Mouse (Mus musculus): ENCODE results near the gene Mus81.

The Mus81 gene

GRCm38 (mm10) chr19:5471846-5472245, 16.4 kb downstream of the Mus81 start:
- DNase-seq (ENCODE audit: low read depth, low spot score) = peak; percentile 77

GRCm38 (mm10) chr19:5468374-5468773, 19.8 kb downstream of the Mus81 start, which contains the start of gene Ctsw:
Ctsw (minus strand) TSS chr19:5468507.
- no peak for DNase-seq (ENCODE audit: low read depth, low spot score)

GRCm38 (mm10) chr19:5466916-5467500, 21.2 kb downstream of the Mus81 start:
- peak; percentile 84 for DNase-seq (ENCODE audit: low read depth, low spot score)

GRCm38 (mm10) chr19:5465037-5465436, 23.2 kb downstream of the Mus81 start:
- no peak for DNase-seq (ENCODE audit: low read depth, low spot score)

GRCm38 (mm10) chr19:5463791-5464562, 24.2 kb downstream of the Mus81 start:
- peak; percentile 59 for DNase-seq (ENCODE audit: low read depth, low spot score)

GRCm38 (mm10) chr19:5463212-5463611, 25.0 kb downstream of the Mus81 start:
- no peak for DNase-seq (ENCODE audit: low read depth, low spot score)

GRCm38 (mm10) chr19:5461411-5461810, 26.8 kb downstream of the Mus81 start:
- DNase-seq (ENCODE audit: low read depth, low spot score) = no peak

- DNase-seq (ENCODE audit: low read depth, low spot score) = peak; percentile 94
Measured at GRCm38 (mm10) chr19:5460465-5460911, 27.7 kb downstream of the Mus81 start, which contains the start of gene Fibp. Fibp (plus strand) TSS chr19:5460615.

- peak; percentile 43 for DNase-seq (ENCODE audit: low read depth, low spot score)
Measured at GRCm38 (mm10) chr19:5459896-5460295, 28.3 kb downstream of the Mus81 start.

GRCm38 (mm10) chr19:5459019-5459418, 29.2 kb downstream of the Mus81 start:
- DNase-seq (ENCODE audit: low read depth, low spot score) = peak; percentile 80

GRCm38 (mm10) chr19:5457746-5458442, 30.3 kb downstream of the Mus81 start, which contains the start of gene Ccdc85b:
Ccdc85b (minus strand) TSS chr19:5457894.
- no peak for DNase-seq (ENCODE audit: low read depth, low spot score)

- peak; percentile 97 for DNase-seq (ENCODE audit: low read depth, low spot score)
Measured at GRCm38 (mm10) chr19:5456922-5457745, 31.1 kb downstream of the Mus81 start.

GRCm38 (mm10) chr19:5456241-5456921, 31.8 kb downstream of the Mus81 start:
- peak; percentile 56 for DNase-seq (ENCODE audit: low read depth, low spot score)

GRCm38 (mm10) chr19:5455568-5455967, 32.6 kb downstream of the Mus81 start:
- DNase-seq (ENCODE audit: low read depth, low spot score) = no peak

GRCm38 (mm10) chr19:5455037-5455436, 33.2 kb downstream of the Mus81 start:
- DNase-seq (ENCODE audit: low read depth, low spot score) = no peak

- DNase-seq (ENCODE audit: low read depth, low spot score) = peak; percentile 86
Measured at GRCm38 (mm10) chr19:5451766-5452165, 36.4 kb downstream of the Mus81 start.

GRCm38 (mm10) chr19:5449673-5450072, 38.5 kb downstream of the Mus81 start:
- DNase-seq (ENCODE audit: low read depth, low spot score) = peak; percentile 65

- peak; percentile 80 for DNase-seq (ENCODE audit: low read depth, low spot score)
Measured at GRCm38 (mm10) chr19:5448354-5449150, 39.6 kb downstream of the Mus81 start.

GRCm38 (mm10) chr19:5447515-5448353, 40.5 kb downstream of the Mus81 start, which contains the start of gene Fosl1:
Fosl1 (plus strand) TSS chr19:5447547.
- DNase-seq (ENCODE audit: low read depth, low spot score) = peak; percentile 85
